Mouse (Mus musculus) neural tube, embryonic 14.5 days (tissue): ENCODE results near the gene Iqch. TPM values are rescaled to one million over a fixed set of nuclear protein-coding genes. Genes with fewer than 3 reads are reported as not detected.
"Not testable (repeated sequence)": the region's sequence is repeated elsewhere in the genome, so short reads cannot be mapped to it uniquely, and the experiment has no call there.

Source experiments
- ATAC-seq: fragments of 200-750 bp; cut with Nextera tagmentation; 2 replicates; pipeline ENCODE4 v1.8.0; 2017; ENCODE audit warnings: low read depth, mild to moderate bottlenecking, moderate TSS enrichment, moderate library complexity
- H3K27ac ChIP-seq: fragments of 300-500 bp; sonication (generic); 2 replicates; pipeline ENCODE4 v1.5.1; 2014; ENCODE audit warnings: low read depth, mild to moderate bottlenecking, control low read depth, low read length, moderate library complexity, mixed read lengths
- H3K27me3 ChIP-seq: fragments of 300-500 bp; sonication (generic); 2 replicates; pipeline ENCODE4 v1.6.1; 2014; ENCODE audit warnings: low read length; ENCODE audit not compliant: control insufficient read depth, insufficient read depth
- H3K36me3 ChIP-seq: fragments of 300-500 bp; sonication (generic); 2 replicates; pipeline ENCODE4 v1.6.1; 2014; ENCODE audit warnings: low read length, mixed read lengths; ENCODE audit not compliant: control insufficient read depth, insufficient read depth
- H3K4me1 ChIP-seq: fragments of 300-500 bp; sonication (generic); 2 replicates; pipeline ENCODE4 v1.6.1; 2014; ENCODE audit warnings: low read length; ENCODE audit not compliant: control insufficient read depth, insufficient read depth
- H3K4me2 ChIP-seq: fragments of 300-500 bp; sonication (generic); 2 replicates; pipeline ENCODE4 v1.6.1; 2014; ENCODE audit warnings: mild to moderate bottlenecking, low read depth, low read length, control low read depth
- H3K4me3 ChIP-seq: fragments of 300-500 bp; sonication (generic); 2 replicates; pipeline ENCODE4 v1.5.1; 2014; ENCODE audit warnings: low read depth, low read length, control low read depth, mixed read lengths
- H3K9ac ChIP-seq: fragments of 300-500 bp; sonication (generic); replicated peaks from 2 replicates; pipeline ENCODE4 v1.6.1; 2014; ENCODE audit warnings: low read depth, mild to moderate bottlenecking, control low read depth, low read length, mixed read lengths
- H3K9me3 ChIP-seq: fragments of 300-500 bp; sonication (generic); 2 replicates; pipeline ENCODE4 v1.6.1; 2016; ENCODE audit warnings: low read length; ENCODE audit not compliant: control insufficient read depth
- WGBS: fragments of 180-500 bp; shearing (Covaris S2); extraction: QIAGEN DNeasy Blood & Tissue Kit; methylation state at CpG from one replicate; pipeline ENCODE4 v1.1.7; 2014; 5-methylcytosine and 5-hydroxymethylcytosine counted together
- polyA plus RNA-seq: library from polyadenylated mRNA; unstranded; fragments of >200 nt; fragmentation: Nextera tagmentation; extraction: Ambion mirVana; gene quantifications from 2 replicates; pipeline ENCODE4 v1.2.1, GENCODE M21; 2014

The Iqch gene
- polyA plus RNA-seq, 1 experiment from 2014 or later = 0.16 TPM

DNA sequence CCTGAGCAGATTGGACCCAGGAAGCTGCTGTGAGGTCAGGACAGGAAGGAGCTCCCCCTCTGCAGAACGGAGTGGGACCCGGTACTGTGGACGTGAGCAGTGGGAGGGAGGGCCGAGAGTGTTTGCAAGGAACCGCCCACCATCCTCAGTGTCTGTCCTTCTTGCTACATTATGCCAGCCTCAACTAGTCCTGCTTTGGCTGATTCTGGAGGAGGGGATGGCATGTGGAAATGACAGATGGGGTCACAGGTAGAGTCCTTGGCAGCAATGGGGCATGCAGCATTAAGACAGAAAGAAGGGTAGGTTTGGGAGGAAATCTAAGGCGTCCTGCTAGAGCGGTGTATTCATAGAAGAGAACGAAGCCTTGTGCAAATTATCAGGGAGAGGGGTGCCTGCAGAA is 40.4 kb downstream of the Iqch start:
- H3K9ac ChIP-seq = no peak overlapping the region
- H3K4me2 ChIP-seq = no peak overlapping the region
- no peaks in the 10 kb centered on the region for H3K9me3 ChIP-seq
- H3K27me3 ChIP-seq = no peaks in the 10 kb centered on the region
- H3K4me3 ChIP-seq = no peak overlapping the region
- no peaks in the 10 kb centered on the region for H3K4me1 ChIP-seq
- no peak overlapping the region for H3K27ac ChIP-seq
- ATAC-seq = no peak
- no peaks in the 10 kb centered on the region for H3K36me3 ChIP-seq
- WGBS = 62% methylated on average over 8 of the region's 8 CpGs

DNA sequence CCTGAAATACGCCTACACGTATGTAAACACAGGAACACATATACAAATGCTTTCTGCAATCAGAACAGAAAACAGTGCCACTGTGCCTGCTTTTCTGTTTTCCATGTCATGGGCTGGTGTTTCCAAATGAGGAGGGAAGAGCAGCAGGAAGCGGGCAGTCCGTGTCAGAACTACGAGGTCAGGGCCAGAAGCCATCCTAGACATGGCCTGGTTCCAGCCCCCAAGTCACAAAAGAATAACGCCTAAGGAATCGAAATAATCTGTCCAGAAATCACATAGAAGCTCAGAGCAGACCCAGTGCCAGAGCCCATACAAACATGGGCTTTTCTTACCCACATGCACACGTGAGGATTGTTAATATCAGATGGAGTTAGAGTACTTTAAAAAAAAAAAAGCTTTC is 45.4 kb downstream of the Iqch start:
- H3K27ac ChIP-seq = no peak overlapping the region
- WGBS = 90% methylated on average over 8 of the region's 8 CpGs

DNA sequence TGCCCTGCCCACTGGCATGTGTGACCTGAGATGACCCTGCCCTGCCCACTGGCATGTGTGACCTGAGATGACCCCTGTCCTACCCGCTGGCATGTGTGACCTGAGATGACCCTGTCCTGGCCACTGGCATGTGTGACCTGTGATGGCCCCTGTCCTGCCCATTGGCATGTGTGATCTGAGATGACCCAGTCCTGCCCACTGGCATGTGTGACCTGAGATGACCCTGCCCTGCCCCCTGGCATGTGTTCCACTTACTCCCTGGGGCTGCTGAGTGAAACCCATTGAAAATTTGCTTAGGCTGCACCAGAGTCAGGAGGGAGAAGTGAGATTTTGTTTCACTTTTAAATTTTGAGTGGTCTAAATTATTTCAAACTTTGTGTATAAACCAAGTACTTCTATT is 46.0 kb downstream of the Iqch start:
- no peaks in the 10 kb centered on the region for H3K4me1 ChIP-seq
- no peak overlapping the region for H3K4me2 ChIP-seq
- ATAC-seq = no peak
- H3K36me3 ChIP-seq = no peaks in the 10 kb centered on the region
- no peak overlapping the region for H3K4me3 ChIP-seq
- H3K9me3 ChIP-seq = no peaks in the 10 kb centered on the region
- no peak overlapping the region for H3K9ac ChIP-seq
- no peaks in the 10 kb centered on the region for H3K27me3 ChIP-seq
- H3K27ac ChIP-seq = no peak overlapping the region
- WGBS = 96% methylated on average over 1 of the region's 1 CpGs

More for the DNA sequence above, 45.4 kb downstream of the Iqch start:
- no peak overlapping the region for H3K9ac ChIP-seq
- H3K4me2 ChIP-seq = no peak overlapping the region
- H3K4me1 ChIP-seq = no peaks in the 10 kb centered on the region
- ATAC-seq = no peak
- no peaks in the 10 kb centered on the region for H3K9me3 ChIP-seq
- no peaks in the 10 kb centered on the region for H3K36me3 ChIP-seq
- no peaks in the 10 kb centered on the region for H3K27me3 ChIP-seq
- no peak overlapping the region for H3K4me3 ChIP-seq

DNA sequence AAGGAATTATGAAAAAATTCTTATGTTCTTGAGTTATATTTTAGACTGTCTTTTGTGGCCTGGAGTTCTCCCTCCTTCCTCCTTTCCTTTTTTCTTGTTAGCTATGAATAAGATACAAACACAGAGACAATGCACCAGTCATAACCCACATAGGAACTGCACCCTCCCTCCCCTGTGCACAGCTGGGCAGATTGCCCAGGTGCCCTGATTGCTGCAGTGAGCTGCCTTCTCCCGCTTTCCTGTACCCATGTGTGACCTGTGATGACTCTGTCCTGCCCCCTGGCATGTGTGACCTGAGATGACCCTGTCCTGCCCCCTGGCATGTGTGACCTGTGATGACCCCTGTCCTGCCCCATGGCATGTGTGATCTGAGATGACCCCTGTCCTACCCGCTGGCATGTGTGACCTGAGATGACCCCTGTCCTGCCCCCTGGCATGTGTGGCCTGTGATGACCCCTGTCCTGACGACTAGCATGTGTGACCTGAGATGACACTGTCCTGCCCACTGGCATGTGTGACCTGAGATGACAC is 46.8 kb downstream of the Iqch start:
- no peak overlapping the region for H3K27ac ChIP-seq
- 60% methylated on average over 3 of the region's 3 CpGs for WGBS

DNA sequence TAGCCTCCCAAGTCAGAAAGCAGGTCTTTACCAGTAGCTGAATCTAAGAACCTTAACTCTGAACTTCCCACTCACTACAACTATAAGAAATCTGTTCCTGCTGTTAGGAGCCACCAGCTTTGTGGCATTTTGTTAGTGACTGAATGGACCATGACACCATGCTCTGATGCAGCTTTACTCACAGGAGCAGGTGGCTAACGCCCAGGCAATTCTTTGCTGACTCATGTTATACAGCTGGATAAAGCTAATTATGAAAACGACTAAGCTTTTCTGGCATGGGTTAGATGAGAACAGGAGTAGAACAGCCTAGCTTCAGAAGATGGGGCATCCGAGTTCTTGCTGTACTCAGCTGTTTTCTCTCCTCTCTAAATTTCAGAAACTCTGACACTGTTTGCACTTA is 48.7 kb downstream of the Iqch start:
- Histone ChIP-seq H3K4me1 (no peaks in the 10 kb centered on the region), H3K27ac (no peak overlapping the region), H3K4me3 (no peak overlapping the region), H3K9ac (no peak overlapping the region), H3K9me3 (no peaks in the 10 kb centered on the region), H3K36me3 (no peaks in the 10 kb centered on the region), H3K4me2 (no peak overlapping the region), H3K27me3 (no peaks in the 10 kb centered on the region)
- ATAC-seq = no peak
- 76% methylated on average over 3 of the region's 3 CpGs for WGBS

More for the DNA sequence above, 46.8 kb downstream of the Iqch start:
- no peaks in the 10 kb centered on the region for H3K4me1 ChIP-seq
- H3K9ac ChIP-seq = no peak overlapping the region
- no peak for ATAC-seq
- no peaks in the 10 kb centered on the region for H3K36me3 ChIP-seq
- no peak overlapping the region for H3K4me3 ChIP-seq
- H3K9me3 ChIP-seq = no peaks in the 10 kb centered on the region
- H3K27me3 ChIP-seq = no peaks in the 10 kb centered on the region
- H3K4me2 ChIP-seq = no peak overlapping the region

DNA sequence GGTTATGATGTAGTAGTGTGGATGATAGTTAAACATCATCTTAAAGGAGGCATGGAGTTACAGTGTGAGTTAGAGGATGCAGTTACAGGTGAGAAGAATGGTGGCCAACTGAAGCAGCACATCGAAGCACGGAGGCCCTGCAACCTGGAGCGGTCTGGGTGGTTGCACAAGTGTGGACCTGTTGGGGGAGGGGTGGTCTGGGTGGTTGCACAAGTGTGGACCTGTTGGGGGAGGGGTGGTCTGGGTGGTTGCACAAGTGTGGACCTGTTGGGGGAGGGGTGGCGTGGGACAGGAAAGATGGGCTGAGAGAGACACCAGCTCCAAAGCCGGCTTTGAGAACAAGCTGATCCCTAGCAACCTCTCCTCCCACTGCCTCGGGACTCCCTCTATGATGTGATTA is 51.6 kb downstream of the Iqch start:
- not testable (repeated sequence) for H3K27ac ChIP-seq, H3K4me1 ChIP-seq, H3K4me3 ChIP-seq, H3K9ac ChIP-seq, ATAC-seq, H3K4me2 ChIP-seq, H3K9me3 ChIP-seq, H3K27me3 ChIP-seq, H3K36me3 ChIP-seq
- WGBS = 91% methylated on average over 6 of the region's 6 CpGs

DNA sequence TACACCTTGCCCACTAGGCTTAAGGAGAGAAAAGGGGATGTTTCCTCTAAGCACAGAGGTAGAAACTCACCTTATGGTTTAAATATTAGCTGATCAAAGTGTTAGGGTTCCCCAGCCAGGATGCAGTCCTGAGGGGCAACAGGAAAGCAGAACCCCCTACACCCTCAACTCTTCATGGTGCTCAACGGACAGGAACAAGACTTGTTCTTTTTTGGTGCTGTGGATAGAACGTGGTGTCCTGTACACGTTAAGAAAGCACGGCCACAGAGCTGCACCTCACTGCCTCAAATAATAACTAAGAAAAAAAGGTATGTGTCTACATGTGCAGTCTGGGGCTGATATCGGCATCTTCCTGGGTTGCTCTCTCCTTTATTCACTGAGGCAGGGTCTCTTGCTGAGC is 53.3 kb downstream of the Iqch start:
- Histone ChIP-seq H3K4me2 (no peak overlapping the region), H3K27me3 (no peaks in the 10 kb centered on the region), H3K36me3 (no peaks in the 10 kb centered on the region), H3K9me3 (no peaks in the 10 kb centered on the region), H3K27ac (no peak overlapping the region), H3K4me1 (no peaks in the 10 kb centered on the region), H3K9ac (no peak overlapping the region), H3K4me3 (no peak overlapping the region)
- WGBS = 90% methylated on average over 5 of the region's 5 CpGs
- ATAC-seq = no peak

DNA sequence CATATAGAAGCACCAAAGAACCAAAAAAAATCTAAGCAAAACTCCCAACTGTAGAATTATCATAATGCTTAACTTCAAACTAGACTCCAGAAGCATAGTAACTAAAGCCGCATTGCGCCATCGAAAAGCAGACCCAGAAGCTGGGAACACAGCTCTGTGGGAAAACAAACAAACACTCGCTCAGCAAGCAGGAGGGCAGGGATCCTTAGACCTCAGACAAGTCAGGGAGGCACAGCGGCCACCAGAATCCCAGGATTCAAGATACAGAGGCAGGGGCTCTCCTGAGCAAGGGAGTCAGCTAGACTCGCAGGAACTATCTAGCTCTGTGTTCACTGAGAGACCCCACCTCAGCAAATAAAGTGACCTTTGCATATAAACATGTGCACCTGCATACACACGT is 60.4 kb downstream of the Iqch start:
- no peak for ATAC-seq
- no peak overlapping the region for H3K4me2 ChIP-seq
- no peak overlapping the region for H3K9ac ChIP-seq
- no peaks in the 10 kb centered on the region for H3K9me3 ChIP-seq
- WGBS = 72% methylated on average over 7 of the region's 7 CpGs
- H3K4me3 ChIP-seq = no peak overlapping the region
- H3K4me1 ChIP-seq = no peaks in the 10 kb centered on the region
- H3K36me3 ChIP-seq = no peaks in the 10 kb centered on the region
- no peak overlapping the region for H3K27ac ChIP-seq
- no peaks in the 10 kb centered on the region for H3K27me3 ChIP-seq

DNA sequence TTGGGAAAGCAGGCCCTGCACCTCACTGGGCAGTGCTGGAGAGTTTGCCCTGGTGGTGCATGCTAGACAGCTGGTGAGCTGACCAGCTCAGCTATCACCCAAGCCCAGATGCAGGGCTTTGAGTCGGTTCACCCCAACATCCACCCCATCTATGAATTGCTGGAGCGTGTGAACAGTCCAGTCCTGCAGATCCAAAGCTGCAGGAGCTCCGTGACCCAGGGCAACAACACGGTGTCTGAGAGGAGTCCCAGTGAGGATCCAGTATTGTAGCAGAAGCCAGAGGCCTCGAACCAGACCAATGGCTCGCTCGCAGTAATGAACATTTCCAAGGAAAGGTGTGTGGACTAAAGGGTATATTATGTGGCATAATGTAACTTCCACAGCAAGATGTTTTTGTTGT is 61.0 kb downstream of the Iqch start:
- 86% methylated on average over 7 of the region's 7 CpGs for WGBS
- H3K9ac ChIP-seq = no peak overlapping the region
- H3K4me2 ChIP-seq = no peak overlapping the region
- no peaks in the 10 kb centered on the region for H3K9me3 ChIP-seq
- no peaks in the 10 kb centered on the region for H3K4me1 ChIP-seq
- no peak overlapping the region for H3K4me3 ChIP-seq
- no peaks in the 10 kb centered on the region for H3K36me3 ChIP-seq
- H3K27ac ChIP-seq = no peak overlapping the region
- H3K27me3 ChIP-seq = no peaks in the 10 kb centered on the region
- ATAC-seq = no peak

DNA sequence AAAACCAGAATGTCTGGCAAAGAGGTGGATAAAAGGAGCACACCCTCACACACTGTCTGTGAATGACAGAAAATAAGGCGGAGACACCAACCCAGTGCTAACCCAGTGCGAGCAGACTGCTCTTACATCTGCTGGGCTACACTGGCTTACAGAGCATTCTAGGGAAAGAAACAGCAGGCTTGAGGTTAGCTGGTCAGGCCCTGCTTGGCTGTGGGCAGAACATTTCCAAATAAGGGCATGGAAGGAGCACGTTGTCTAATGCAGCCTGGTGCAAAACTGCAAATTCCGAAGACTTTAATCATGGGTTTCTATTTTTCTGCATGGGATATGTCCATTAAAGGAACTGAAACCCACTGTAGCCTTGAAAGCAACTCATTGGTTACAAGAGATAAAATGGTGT is 64.8 kb downstream of the Iqch start:
- Histone ChIP-seq H3K4me1 (peaks cover 10% of the 10 kb centered on the region), H3K27ac (no peak overlapping the region), H3K36me3 (no peaks in the 10 kb centered on the region), H3K4me3 (no peak overlapping the region), H3K9me3 (no peaks in the 10 kb centered on the region), H3K9ac (no peak overlapping the region), H3K27me3 (no peaks in the 10 kb centered on the region), H3K4me2 (no peak overlapping the region)
- WGBS = 90% methylated on average over 4 of the region's 4 CpGs
- ATAC-seq = no peak
